Mouse (Mus musculus) cerebellum, postnatal 14 days (tissue): ENCODE measurements around the gene Col18a1.

Experiments used
- DNase-seq, 2 experiments: peaks; one replicate each; pipeline ENCODE4 v3.0.0; 2021; ENCODE audit warnings: mixed read lengths in 2 of 2

Col18a1 gene

DNA sequence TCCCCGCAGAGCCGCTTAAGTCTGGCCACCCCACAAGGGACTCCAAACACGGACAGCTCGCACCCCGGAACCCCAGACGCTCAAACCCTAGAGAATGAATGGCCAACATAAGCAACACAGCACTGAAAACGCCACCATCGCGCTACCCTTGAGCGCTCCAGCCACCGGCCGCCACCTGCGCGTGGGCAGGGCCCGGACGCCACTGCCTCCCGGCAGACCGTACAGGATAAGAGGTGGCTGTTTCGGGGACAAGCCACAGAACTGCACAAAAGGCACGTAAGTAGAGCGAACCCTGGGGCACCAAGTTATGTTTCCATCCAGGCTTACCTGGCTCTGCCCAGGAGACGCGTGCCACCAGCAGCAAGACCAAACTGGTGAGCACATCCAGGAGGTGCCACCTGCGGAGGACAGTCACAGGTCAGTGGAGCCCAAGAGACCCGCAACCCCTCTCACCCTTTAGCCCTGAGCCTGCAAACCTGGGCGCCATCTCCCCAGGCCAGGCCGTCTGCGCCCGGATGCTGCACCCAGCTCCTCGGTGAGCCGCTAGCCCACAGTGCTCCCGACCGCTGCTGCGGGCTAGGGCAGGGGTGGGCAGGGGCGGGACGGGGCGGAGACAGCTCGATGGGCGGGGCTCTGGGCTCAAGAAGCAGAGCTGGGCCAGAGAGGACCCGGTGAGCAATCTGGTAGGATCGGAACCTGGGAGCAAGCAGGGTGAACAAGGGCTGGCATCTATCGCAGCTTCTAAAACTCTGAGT is at the start of gene Col18a1:
Gene Col18a1, minus strand, starts transcription at position 586 of the 755 bp plus-strand sequence.
- peak in 1 of 2 experiments; percentile 20 for DNase-seq

DNA sequence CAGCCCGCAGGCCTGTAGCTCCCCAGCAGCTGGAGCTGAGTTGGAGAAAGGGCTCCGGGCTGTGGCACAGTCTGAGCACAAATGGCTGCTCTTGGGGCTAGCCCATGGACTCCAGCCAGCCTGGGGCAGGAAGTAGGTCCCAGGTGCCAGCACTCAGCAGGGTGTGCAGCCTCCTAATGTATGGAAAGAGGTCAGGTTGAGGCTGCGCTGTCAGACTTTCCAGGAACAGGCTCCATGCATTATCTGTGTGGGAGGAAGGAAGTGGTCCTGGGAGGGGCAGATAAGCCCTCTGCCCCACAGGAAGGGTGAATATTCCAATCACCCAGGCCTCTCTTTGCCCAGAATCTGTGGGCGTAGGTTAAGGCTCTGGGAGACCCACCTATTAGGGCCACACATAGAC is 49.3 kb upstream of the Col18a1 start:
- peak in 1 of 2 experiments; percentile 17 for DNase-seq

DNA sequence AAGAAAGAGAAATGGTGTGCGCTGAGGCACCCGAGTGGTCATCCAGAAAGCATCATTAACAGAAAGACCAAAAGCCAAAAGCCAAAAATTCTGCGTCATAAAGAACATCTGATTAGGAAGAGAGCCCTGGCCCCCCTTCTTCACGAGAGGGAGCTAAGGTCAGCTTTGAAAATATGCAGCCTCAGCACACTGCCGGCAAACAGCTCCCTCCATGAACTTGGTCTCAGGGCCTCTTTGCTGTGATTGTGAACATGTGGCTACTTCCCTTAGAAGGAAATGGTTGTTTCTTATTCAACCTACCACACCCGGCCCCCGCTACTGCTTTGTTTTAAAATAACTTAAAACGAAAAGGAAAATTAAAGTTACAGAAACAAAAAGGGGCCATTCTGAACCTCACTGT is 48.2 kb upstream of the Col18a1 start:
- DNase-seq: no peak

DNA sequence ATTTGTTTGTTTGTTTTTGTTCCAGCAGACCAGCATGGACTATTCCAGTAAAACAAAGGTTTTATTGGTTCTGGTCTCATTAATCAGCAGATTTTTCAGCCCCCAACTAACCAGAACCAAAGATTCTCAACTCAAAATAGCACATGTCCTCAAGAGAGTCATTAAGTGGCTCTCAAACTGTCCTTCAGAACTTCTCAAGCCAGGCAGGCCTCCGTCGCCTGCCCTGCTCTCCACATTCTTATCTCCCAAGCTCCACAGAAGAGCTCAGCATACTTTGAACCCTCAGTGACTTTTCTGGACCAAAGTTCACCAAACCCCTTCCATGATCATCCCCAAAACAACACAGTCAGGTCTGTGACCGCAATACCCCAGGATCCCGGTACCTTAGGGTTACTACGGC is 47.1 kb upstream of the Col18a1 start:
- DNase-seq: no peak

DNA sequence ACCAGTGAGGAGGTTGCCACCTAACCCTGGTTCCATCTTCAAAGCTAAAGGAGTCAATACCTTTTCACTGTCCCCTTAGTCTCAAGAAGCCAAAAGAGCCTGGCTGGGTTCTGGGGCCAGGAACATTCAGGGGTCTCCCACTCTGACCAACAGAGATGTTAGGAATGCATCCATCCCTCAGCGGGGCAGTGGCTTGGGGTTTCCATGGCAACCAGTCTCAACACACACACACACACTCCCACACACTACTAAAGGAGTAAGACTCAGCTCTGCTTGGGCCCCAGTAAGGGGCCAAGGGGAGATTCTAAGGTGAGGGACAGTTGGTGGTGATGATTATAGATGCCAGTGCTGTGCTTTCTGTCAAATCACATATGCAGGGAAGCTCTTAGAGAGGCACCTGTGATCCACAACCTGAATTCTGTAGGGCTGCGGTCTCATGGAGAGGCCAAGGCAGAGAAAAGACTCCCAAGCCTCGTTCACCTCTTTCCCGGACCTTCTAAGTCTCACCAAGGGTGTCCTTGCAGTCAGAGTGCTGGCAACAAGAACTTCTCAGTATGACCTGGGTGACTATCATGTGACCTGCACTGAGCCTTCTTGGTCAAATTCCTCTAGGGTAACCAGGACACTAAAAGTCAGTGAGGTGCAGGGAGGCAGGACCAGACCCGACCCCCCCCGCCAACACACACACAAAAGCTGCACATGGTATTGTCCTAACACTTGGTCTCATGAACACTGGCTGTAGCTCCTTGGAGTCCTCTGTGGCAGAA is 46.2 kb upstream of the Col18a1 start:
- DNase-seq: no peak

DNA sequence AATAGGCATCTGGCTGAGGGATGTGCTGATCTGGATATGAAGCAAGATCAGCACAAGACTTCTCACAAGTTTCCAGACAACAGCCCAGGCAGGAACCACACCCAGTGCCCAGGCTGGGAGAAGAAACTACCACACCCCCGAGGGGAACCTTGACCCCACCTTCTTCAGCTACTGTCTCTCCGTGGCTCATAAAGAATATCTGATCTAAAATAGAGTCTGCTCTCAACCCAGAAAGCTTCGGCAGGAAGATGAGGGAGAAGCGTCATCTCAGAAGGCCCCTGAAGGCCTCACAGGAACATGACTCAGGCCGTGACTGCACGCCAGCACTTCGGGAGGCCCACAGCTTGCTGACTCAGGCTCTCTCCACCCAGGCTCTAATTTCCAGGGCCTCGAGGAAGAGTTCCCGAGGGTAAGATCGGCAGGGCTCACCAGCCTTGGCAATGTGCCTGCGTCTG is 44.8 kb upstream of the Col18a1 start:
- peak in 1 of 2 experiments; percentile 14 for DNase-seq

DNA sequence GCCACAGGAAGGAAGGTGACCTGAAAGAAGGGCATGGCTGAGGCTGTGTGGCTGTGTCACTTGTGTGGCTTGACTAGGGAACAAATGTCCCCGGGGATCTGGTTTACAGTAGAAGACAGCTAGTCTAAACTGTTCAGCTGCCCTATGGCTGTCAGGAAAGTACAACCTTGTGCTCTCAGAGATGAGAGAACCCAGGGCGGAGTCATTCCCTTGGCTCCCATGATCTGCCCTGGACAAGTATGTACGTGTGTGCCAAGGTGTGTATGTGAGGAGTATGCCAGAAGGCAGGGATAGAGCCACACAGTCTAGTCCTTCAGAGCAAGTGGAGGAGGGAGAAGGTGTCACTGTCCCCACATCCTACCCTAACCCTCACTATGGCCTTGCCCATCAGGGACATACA is 44.3 kb upstream of the Col18a1 start:
- no peak for DNase-seq

DNA sequence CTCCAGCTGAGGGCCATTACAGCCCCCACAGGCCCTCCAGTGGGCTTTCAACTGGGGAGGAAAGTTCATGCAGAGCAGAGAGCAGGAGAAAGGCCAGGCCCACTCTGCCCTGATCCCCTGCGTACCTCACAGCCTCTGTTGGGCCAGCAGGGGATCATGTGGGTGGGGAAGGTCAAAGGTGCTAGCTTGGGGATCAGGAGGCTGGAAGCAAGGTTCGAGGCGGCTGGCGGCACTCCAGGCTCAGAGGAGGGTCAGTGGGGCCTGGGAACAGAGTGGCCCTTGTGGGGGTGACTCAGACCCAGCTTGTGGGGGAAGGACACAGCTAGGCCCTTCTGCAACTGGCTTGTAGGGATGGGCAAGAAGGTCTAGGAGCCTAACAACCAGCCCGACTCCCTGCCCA is 42.9 kb upstream of the Col18a1 start:
- DNase-seq: no peak

DNA sequence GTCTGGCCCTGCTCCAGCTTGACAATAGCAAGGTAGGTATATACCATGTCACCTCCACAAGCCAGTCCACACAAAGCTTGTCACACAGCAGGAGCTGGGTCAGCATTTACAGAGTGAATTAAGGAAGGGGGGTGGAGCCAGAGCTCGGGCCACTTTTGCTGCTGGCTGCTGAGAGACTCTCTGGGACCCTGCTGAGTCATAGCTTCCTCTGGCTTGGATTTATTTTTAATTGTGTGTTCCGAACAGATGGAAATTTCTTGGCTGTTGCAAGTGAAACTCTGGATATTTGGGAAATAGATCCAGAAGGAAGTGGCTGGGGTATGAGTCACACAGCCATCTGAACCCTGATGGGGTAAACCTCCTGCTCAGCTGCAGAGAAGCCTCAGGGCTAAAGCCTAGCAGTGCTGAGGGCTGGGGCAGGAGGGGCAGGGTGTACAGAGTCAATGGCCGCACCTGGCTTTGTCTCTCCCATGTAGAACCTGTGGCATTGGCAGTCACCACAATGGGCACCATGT is 40.3 kb upstream of the Col18a1 start:
- no peak for DNase-seq

DNA sequence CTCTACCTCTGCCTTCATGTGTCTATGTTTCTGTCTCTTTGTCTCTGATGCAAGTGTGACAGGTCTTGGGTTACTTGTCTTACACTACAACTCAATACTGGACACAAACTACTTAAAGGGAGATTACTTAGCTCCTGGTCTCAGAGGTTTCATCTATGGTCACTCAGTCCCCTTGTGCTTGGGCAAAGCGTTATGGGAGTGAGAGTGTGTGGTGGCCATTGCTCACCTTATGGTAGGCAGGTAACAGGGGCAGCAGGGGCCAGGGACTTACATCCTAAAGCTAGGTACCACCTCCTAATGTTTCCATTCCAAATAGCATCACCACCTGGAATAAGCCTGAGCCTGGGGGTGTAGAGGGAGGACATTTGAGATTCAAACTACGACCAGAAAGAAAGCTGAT is 39.8 kb upstream of the Col18a1 start:
- no peak for DNase-seq

DNA sequence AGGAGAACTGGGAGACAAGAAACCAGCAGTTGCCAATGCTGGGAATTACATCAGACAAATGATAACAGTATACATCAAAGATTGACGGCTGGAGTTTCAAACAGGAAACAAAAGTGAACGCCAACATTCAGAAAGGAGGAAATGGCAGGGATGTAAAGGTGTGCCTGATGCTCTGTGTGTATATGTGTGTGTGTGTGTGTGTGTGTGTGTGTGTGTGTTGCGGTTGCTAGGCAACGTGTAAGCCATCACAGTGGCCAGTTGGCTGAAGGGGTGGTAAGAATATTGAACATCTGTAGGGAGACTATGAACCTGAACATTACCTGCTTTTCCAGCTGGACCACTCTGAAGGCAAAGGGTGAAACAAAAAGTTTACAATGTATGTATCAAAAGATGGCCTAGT is 37.6 kb upstream of the Col18a1 start:
- no peak for DNase-seq

DNA sequence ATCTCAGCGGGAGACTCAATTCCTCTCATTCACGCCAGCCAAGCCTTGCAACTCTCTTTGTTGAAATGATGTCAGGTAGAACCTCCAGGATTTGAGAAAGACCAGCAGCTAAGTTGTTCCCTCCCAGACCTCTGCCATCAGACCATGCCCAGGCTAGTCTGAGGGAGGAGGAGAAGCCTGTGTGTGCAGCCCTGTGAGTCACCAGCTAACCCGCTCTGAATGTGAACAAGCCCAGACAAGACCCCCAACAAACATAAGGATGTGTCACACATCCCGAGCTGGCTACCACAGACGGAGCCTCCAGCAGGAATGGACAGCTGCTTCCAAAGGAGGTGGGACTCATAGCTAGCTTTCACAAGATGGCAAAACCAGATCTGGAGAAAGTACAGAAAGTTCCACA is 35.6 kb upstream of the Col18a1 start:
- DNase-seq: no peak

DNA sequence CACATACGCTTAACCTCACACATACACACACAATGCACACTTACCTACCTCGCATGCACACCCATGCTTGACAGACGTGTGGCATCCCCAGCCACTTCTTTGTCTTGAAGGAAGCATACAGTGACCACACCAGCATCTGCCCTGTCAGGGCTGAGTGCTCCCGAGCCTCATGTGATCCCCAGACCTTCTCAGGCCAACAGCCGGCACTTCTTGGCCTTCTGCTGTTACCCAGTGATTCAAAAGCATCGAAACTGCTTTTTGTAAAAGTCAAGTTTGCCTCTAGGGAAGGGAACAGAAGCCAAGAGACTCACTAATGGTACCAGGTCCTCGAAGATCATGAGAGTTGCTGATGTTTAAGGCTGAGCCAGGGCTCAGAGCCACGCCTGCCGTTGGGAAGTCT is 33.9 kb upstream of the Col18a1 start:
- DNase-seq: no peak

DNA sequence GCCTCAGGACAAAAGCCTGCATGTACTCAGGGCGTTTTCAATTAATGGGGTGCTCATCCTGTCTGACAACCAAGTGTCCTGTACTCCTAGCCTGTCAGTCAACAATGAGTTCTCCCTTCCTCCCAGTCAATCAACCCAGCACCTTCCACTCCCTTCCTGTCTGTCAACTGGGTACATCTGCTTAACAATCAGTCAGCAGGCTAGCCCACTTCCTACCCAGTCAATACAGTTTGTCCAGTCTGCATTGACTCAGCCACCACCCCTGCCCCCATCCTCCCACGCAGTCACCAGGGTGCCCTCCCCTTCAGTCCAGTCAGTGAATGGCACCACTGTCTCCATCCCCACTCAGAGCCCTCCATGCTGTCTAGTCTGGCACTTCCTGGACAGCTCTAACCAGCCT is 32.9 kb upstream of the Col18a1 start:
- no peak for DNase-seq

DNA sequence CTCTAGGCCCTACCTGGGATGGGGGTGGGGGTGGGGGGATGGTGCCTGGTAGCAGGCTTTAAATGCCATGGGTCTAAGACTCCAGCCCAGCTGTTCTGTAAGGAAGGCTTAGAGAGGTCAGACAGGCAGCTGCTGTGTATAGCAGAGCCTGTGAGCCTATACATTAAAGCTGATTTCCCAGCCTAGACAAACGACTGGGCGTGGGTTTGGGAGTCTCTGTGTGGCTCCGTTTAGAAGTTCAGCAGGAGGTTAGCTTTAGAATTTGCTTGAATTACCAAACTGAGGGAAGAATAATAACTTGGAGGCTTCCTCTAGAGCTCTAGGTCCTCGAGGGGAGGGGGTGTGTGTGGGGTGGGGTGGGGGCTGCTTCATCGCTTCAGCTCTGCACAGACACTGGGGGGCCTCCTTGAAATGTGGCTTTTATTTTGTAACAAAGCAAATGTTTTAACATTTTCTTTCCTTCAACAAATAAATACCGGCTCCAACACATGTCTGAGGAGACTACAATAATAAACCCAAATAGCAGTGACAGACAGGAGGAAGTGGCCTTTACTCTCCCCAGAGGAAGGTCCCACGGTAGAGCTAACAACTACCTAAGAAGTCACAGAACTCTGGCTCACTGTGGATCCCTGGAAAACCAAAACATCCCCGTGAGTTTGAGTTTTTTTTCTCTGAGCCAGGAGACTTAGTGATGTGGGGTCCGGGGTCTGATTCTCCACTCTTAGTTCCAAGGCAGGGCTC is 31.3 kb upstream of the Col18a1 start:
- DNase-seq: no peak

DNA sequence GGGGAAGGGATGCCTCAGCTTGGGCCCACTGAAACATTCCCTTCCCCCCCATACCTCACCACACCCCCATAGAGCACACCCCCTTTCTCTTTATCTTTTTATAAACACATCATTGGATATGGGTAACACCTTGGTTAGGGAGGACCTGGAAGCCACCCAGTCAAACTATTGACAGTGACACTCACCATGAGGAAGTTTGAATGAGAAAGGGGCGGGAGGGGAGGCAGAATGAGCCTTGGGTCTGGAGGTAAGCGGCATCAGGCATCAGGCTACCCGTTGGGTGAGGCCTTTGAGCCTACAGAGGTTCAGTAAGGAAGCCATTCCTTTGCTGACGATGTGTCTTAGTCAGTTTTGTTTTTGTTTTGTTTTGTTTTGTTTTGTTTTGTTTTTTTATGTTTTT is 30.3 kb upstream of the Col18a1 start:
- DNase-seq: no peak

DNA sequence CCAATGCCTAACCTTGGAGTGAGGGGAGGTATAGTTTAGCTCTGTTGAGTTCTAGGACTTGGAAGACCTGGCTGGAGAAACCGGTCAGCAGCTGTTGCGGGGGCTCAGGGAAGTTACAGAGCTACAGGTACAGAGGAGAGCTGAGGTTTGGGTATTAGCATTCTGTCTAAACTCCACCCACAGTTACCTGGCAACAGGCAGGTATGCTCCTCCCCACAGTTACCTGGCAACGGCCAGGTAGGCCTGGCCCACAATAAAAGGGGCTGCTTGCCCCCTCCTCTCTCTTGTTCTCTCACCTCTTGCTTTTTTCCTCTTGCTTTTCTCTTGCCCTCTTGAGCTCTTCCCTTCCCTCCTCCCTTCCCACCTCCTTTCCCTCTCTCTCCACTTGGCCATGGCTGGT is 29.8 kb upstream of the Col18a1 start:
- DNase-seq: no peak

DNA sequence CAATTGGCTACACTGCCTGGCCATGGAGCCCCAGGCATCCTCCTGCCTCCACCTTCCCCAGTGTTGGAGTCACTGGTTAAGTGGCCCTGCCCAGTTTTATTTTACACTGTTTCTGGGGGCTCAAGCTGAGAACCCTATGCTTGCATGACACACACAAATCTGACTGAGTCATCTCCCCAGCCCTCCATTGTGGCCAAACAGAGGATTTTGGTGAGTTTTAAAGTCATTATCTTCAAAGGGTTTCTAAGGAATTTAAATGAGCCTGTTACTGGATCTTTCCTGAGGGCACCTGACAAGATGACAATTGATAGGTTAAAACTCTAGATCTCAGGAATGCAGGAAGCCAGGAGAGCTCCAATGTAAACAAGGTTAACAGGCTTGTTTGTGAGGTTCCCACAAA is 27.1 kb upstream of the Col18a1 start:
- DNase-seq: no peak

DNA sequence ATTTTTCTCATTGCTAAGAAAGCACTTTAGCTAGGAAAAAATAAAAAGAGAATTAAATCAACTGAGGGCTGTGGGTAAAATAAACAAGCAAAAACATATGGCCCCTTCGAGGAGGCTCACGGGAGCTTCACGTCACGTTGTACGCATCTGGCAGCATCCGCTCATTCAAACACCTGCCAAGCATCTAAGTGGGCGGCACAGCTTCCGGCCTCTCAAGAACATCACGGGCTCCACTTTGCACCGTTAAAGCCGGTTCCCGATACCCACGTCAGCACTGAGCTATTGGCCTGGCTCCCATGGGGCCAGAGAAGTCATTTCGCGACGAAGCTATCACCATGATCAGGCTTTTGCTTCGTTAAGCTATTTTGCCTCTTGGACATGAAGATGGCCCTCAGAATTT is 26.4 kb upstream of the Col18a1 start:
- no peak for DNase-seq

DNA sequence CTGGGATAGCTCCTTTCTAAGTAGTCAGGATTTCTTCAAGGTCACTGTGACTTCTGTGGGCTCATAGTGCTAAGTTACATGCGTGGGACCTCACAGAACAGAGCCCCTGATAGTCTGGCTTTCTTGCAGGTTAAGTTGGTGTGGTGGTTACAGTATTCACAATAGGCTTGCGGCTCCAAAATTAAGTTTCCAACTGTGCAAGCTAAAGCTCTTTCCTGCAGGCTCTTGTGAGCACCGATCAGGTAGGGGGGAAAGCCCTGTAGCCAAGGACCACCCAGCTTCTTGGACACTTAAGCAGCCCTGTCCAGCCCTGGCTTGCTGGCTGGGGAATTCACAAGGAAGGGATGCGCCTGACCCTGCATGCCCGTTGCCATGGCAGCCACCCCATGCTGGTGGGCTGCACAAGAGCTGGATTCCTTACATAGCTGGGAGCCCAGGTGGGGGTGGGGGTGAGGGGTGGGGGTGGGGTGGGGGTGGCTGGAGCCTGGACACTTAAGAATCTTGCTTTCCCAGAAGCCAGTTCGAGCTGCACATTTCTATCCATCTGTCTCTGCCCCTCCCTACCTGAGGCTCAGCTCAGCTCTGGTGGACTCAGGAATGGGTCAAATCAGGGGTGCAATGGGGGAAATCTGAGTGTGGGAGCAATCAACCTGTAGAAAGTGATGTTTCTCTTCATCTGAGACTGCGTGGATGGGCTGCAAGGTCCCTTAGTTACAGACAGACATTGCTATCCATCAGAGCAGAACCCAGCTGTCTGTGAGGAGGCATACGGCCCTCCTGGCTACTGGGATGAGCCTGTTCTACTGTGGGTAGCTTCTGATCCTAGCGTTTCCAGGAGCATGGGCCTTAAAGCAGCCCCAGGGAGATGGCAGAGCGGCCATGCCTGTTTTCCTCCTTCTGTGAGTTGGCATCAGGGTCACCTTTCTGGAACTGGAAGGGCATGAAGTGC is 24.9 kb upstream of the Col18a1 start:
- DNase-seq: peak in 1 of 2 experiments; percentile 35

DNA sequence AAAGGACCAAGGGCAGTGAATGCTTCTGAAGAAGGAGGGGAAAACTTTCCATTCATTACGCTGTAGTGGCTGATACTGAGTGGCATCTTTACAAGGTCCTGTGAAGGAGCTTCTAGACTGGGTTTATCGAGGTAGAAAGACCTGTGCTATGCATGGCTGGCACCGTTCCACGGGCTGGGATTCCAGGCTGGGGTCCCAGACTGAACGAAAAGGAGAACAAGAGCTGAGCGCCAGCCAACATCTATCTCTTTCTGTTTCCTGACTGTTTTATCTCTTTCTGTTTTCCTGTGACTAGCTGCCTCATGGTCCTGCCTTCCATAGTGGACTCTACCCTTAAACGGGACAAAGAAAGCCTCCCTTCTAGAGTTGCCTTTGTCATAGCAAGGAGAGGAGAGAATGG is 21.1 kb upstream of the Col18a1 start:
- DNase-seq: no peak

DNA sequence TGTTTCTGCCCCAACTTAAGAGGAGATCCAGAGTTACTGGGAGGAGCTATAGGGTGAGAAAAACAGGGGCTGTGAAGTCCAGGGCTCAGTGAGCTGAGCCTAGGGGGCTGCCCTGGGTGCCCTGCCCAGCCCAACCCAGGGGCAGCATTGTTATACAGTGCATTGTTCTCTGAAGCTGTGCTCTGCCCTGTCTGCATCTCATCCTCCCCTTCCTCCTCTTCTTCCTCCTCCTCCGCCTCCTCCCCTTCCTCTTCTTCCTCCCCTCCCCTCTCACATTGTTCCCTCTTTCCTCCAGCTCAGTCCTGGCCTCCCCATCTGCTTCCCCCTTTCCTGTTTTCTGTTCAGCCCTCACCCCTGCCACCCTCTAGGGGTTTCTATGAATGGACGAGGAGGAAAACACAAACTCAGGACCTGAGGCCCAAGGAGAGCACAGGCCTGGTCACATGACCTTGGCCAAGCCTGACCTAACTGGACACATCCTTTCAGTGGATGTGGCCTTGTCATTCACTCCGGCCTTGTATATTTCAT is 16.5 kb upstream of the Col18a1 start:
- DNase-seq: no peak
